Mouse (Mus musculus) ES-Bruce4 (cell line): ENCODE measurements at regions not wholly inside any gene's neighbourhood (a gene's known extent, or its start where the extent isn't known, plus 50 kb on each side); places are given as distances from the start of the nearest gene placed in this dataset.

Experiments
- CTCF ChIP-seq: IDR thresholded peaks from one replicate; pipeline ENCODE4 v1.8.1; 2011; ENCODE audit warnings: low read depth, low read length
- POLR2A ChIP-seq: IDR thresholded peaks from one replicate; pipeline ENCODE4 v1.8.1; 2011; ENCODE audit warnings: low read length; ENCODE audit not compliant: insufficient read depth

- TF ChIP-seq CTCF, result peak; percentile 79
- TF ChIP-seq POLR2A, result no peak
Measured at GRCm38 (mm10) chr8:37062012-37062944, 68.9 kb downstream of the AI429214 start.
